Mouse (Mus musculus): ENCODE results near the gene Smug1.

- TF ChIP-seq ZC3H11A (IDR thresholded peaks at IDR 0.05; ENCODE audit: borderline replicate concordance, low read depth, low read length) (no peak), HCFC1 (IDR thresholded peaks at IDR 0.05; ENCODE audit: borderline replicate concordance, insufficient read depth, low read length) (no peak), CHD2 (IDR thresholded peaks at IDR 0.05; ENCODE audit: low read depth, low read length) (no peak), ZNF384 (IDR thresholded peaks at IDR 0.05; ENCODE audit: low read depth, low read length) (no peak), MAFK (IDR thresholded peaks at IDR 0.05; ENCODE audit: insufficient read depth, low read depth, low read length) (no peak)
Measured at GRCm38 (mm10) chr15:103157585-103157984, 9.3 kb downstream of the Smug1 start.

All from ES-E14 (cell line).